Mouse (Mus musculus) brain, embryonic 18.5 days (tissue): Measurements from ENCODE around the gene Nsmce4a.
"Not testable (repeated sequence)": the region's sequence is repeated elsewhere in the genome, so short reads cannot be mapped to it uniquely, and the experiment has no call there.

Source experiments
- DNase-seq: peaks from one replicate; pipeline ENCODE4 v3.0.0-alpha.2; 2012; ENCODE audit warnings: low read depth, low spot score

The Nsmce4a gene

GRCm38 (mm10) chr7:130572821-130573220 is at the start of gene Nsmce4a:
Gene Nsmce4a, minus strand, starts transcription at chr7:130573118.
- no peak for DNase-seq

- no peak for DNase-seq
Observed at GRCm38 (mm10) chr7:130622359-130622758, 49.4 kb upstream of the Nsmce4a start.

- DNase-seq = no peak
Observed at GRCm38 (mm10) chr7:130621953-130622352, 49.0 kb upstream of the Nsmce4a start.

- DNase-seq = no peak
Observed at GRCm38 (mm10) chr7:130621068-130621467, 48.1 kb upstream of the Nsmce4a start.

GRCm38 (mm10) chr7:130617591-130617990 is 44.7 kb upstream of the Nsmce4a start:
- DNase-seq = no peak

GRCm38 (mm10) chr7:130613973-130614372 is 41.1 kb upstream of the Nsmce4a start:
- no peak for DNase-seq

- DNase-seq = no peak
Observed at GRCm38 (mm10) chr7:130606958-130607357, 34.0 kb upstream of the Nsmce4a start.

- no peak for DNase-seq
Observed at GRCm38 (mm10) chr7:130605111-130605510, 32.2 kb upstream of the Nsmce4a start.

- no peak for DNase-seq
Observed at GRCm38 (mm10) chr7:130604390-130604789, 31.5 kb upstream of the Nsmce4a start.

- DNase-seq = no peak
Observed at GRCm38 (mm10) chr7:130603556-130603955, 30.6 kb upstream of the Nsmce4a start.

GRCm38 (mm10) chr7:130602804-130603203 is 29.9 kb upstream of the Nsmce4a start:
- no peak for DNase-seq

GRCm38 (mm10) chr7:130600546-130600945 is 27.6 kb upstream of the Nsmce4a start:
- no peak for DNase-seq

- no peak for DNase-seq
Observed at GRCm38 (mm10) chr7:130600074-130600473, 27.2 kb upstream of the Nsmce4a start.

GRCm38 (mm10) chr7:130597546-130597945 is 24.6 kb upstream of the Nsmce4a start:
- no peak for DNase-seq

GRCm38 (mm10) chr7:130596079-130596855 is 23.3 kb upstream of the Nsmce4a start:
- DNase-seq = not testable (repeated sequence)

GRCm38 (mm10) chr7:130593375-130594239 is 20.7 kb upstream of the Nsmce4a start:
- DNase-seq = not testable (repeated sequence)

GRCm38 (mm10) chr7:130592975-130593374 is 20.1 kb upstream of the Nsmce4a start:
- DNase-seq = not testable (repeated sequence)

- no peak for DNase-seq
Observed at GRCm38 (mm10) chr7:130590845-130591437, 18.0 kb upstream of the Nsmce4a start.

GRCm38 (mm10) chr7:130590081-130590828 is 17.3 kb upstream of the Nsmce4a start:
- DNase-seq = no peak

- DNase-seq = no peak
Observed at GRCm38 (mm10) chr7:130586521-130587072, 13.7 kb upstream of the Nsmce4a start.

GRCm38 (mm10) chr7:130578607-130579006 is 5.7 kb upstream of the Nsmce4a start:
- no peak for DNase-seq
